28 mouse cellular contexts compared by ENCODE assay signal in the genomic region with DNA sequence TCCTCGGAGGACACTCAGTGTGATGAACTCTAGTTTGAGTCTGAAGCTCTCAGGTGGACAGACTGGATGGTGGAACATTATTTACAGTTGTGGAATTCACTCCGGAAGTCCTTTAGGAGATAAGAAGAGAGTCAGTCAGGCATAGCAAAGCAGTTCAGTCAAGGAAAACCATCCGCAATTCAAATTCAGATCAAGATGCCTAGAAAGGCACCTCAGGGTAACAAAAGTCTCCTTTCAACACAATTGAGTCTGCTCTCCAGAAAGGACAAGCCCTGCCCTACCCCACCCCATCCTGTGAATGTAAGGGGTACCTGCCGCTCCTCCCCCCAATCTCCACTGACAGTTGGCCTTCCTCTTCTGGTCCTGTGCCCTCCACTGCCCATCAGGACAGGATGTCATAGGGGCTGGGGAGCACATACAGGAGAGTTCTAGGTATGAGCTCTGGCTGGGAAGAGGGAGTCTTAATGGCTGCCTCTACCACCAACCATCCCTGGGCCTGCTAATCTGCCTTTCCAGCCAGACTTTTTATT.
A peak's percentile ranks its signal among the peaks of the same experiment; 100 is the strongest.
DNase-seq lines count a peak whose midpoint lies in the region; ATAC-seq and TF ChIP-seq lines count a peak whose summit lies in the region.
"Had no signal": no experiment of that assay in that cellular context is flagged by ENCODE, and none has a peak within 500 bp of the region (broad histone marks: within the 10 kb centered on the region; RNA-seq: fewer than 3 reads in every experiment).

No protein-coding gene starts in this region.

- peaks cover 28% of the 10 kb centered on the region for H3K4me1 ChIP-seq in hindbrain, embryonic 10.5 days (replicated peaks)
- H3K4me1 ChIP-seq in hindbrain, embryonic 13.5 days (replicated peaks), result no peaks in the 10 kb centered on the region
- H3K4me1 ChIP-seq in E14TG2a.4 (replicated peaks; ENCODE audit: low read depth, low read length) (peaks cover 90% of the 10 kb centered on the region), ES-E14 (ENCODE audit: control insufficient read depth in 2 of 2, insufficient read depth in 2 of 2, low read length in 2 of 2, poor library complexity in 1 of 2) (peaks cover 25 to 46% of the 10 kb centered on the region in 2 experiments)
- H3K4me1 ChIP-seq: forebrain, embryonic 15.5 days; hindbrain, embryonic 15.5 days had no signal

- in situ Hi-C loops in ES-E14 (cut with MboI; ENCODE audit: low sequenced_read_pairs in 2 of 2, unreplicated experiment in 2 of 2), result no loop called here

- H3K9me3 ChIP-seq in hindbrain, embryonic 10.5 days, result no peaks in the 10 kb centered on the region
- no peaks in the 10 kb centered on the region for H3K9me3 ChIP-seq in hindbrain, embryonic 13.5 days
- H3K9me3 ChIP-seq in E14TG2a.4 (ENCODE audit: low read length), result no peaks in the 10 kb centered on the region
- H3K9me3 ChIP-seq in ES-E14 (ENCODE audit: control insufficient read depth, insufficient read depth, low read depth, low read length), result no peaks in the 10 kb centered on the region
- H3K9me3 ChIP-seq: embryonic facial prominence, embryonic 10.5 days; embryonic facial prominence, embryonic 13.5 days; forebrain, embryonic 12.5 days; forebrain, embryonic 15.5 days; heart, embryonic 12.5 days; heart, embryonic 15.5 days; hindbrain, embryonic 15.5 days had no signal

- no peak overlapping the region for H3K4me3 ChIP-seq in hindbrain, embryonic 10.5 days
- no peak overlapping the region for H3K4me3 ChIP-seq in hindbrain, embryonic 13.5 days
- H3K4me3 ChIP-seq in E14TG2a.4 (replicated peaks; ENCODE audit: low read length) (peak overlapping the region; percentile 56), ES-E14 (ENCODE audit: insufficient read depth in 1 of 2, low read depth in 1 of 2, low read length in 2 of 2, poor library complexity in 1 of 2, severe bottlenecking in 1 of 2) (peak overlapping the region in 1 of 2 experiments; percentile 21; a peak in 1 of 4 replicates)
- H3K4me3 ChIP-seq in layer of hippocampus, adult 2 months, result no peak overlapping the region
- H3K4me3 ChIP-seq: embryonic facial prominence, embryonic 10.5 days; embryonic facial prominence, embryonic 13.5 days; erythroblast, embryonic 14.5 days; forebrain, embryonic 12.5 days; forebrain, embryonic 15.5 days; heart, adult 2 months; heart, embryonic 12.5 days; heart, embryonic 15.5 days; hindbrain, embryonic 15.5 days had no signal

- peaks cover 11% of the 10 kb centered on the region; the same call in 1 of the 2 replicates for H3K36me3 ChIP-seq in hindbrain, embryonic 10.5 days
- no peaks in the 10 kb centered on the region for H3K36me3 ChIP-seq in hindbrain, embryonic 13.5 days
- peaks cover 20% of the 10 kb centered on the region for H3K36me3 ChIP-seq in E14TG2a.4 (ENCODE audit: insufficient read depth, low read length)
- H3K36me3 ChIP-seq in ES-E14 (ENCODE audit: control insufficient read depth, insufficient read depth, low read length, poor library complexity, severe bottlenecking), result peaks cover 9% of the 10 kb centered on the region; the same call in 1 of the 2 replicates
- H3K36me3 ChIP-seq: forebrain, embryonic 15.5 days; heart, embryonic 15.5 days; hindbrain, embryonic 15.5 days had no signal

- peak overlapping the region; percentile 23; the same call in 1 of the 2 replicates for H3K27ac ChIP-seq in hindbrain, embryonic 10.5 days
- H3K27ac ChIP-seq in hindbrain, embryonic 13.5 days, result no peak overlapping the region
- H3K27ac ChIP-seq in ES-E14 (ENCODE audit: insufficient read depth, low read depth, low read length, poor library complexity, severe bottlenecking), result peak overlapping the region; percentile 83
- H3K27ac ChIP-seq in layer of hippocampus, adult 2 months, result no peak overlapping the region
- H3K27ac ChIP-seq: embryonic facial prominence, embryonic 10.5 days; embryonic facial prominence, embryonic 13.5 days; forebrain, embryonic 12.5 days; forebrain, embryonic 15.5 days; heart, adult 2 months; heart, embryonic 15.5 days; hindbrain, embryonic 15.5 days had no signal

- no peak overlapping the region for H3K9ac ChIP-seq in hindbrain, embryonic 13.5 days
- H3K9ac ChIP-seq in ES-E14 (ENCODE audit: insufficient read depth, low read depth, low read length, poor library complexity, severe bottlenecking), result no peak overlapping the region
- H3K9ac ChIP-seq: embryonic facial prominence, embryonic 13.5 days; forebrain, embryonic 12.5 days; forebrain, embryonic 15.5 days; heart, embryonic 12.5 days; heart, embryonic 15.5 days; hindbrain, embryonic 15.5 days had no signal

- no peak overlapping the region for H3K4me2 ChIP-seq in hindbrain, embryonic 13.5 days
- H3K4me2 ChIP-seq: embryonic facial prominence, embryonic 13.5 days; forebrain, embryonic 12.5 days; forebrain, embryonic 15.5 days; heart, embryonic 12.5 days; heart, embryonic 15.5 days; hindbrain, embryonic 15.5 days had no signal

- no peak for DNase-seq in hindbrain, embryonic 10.5 days (ENCODE audit: low spot score)
- no peak for DNase-seq in ES-E14 (ENCODE audit: low read depth, low spot score)
- DNase-seq in layer of hippocampus, adult 2 months (ENCODE audit: low spot score in 2 of 2), result no peak
- DNase-seq in frontal cortex, postnatal 25 days (ENCODE audit: low spot score in 2 of 2), result no peak
- no peak for DNase-seq in kidney, postnatal 4 days
- DNase-seq: adrenal gland, adult 2 months; adrenal gland, postnatal 14 days; B cell, adult 2 months; cerebellum, adult 11 months; cerebellum, adult 2 months; cerebellum, postnatal 10 days; cerebellum, postnatal 36 days; embryo, embryonic 11 days; gastrocnemius, postnatal 10 days; heart, adult 2 months; heart, postnatal 10 days; heart, postnatal 36 days had no signal

- no peak for ATAC-seq in hindbrain, embryonic 13.5 days (ENCODE audit: low FRiP score)
- ATAC-seq: forebrain, embryonic 15.5 days; intestine, postnatal 0 days had no signal

- no peak for TF ChIP-seq CTCF in E14TG2a.4 (conservative IDR thresholded peaks at IDR 0.05; ENCODE audit: low read length)
- TF ChIP-seq CTCF in layer of hippocampus, adult 2 months (conservative IDR thresholded peaks at IDR 0.05), result no peak

- no peaks in the 10 kb centered on the region; the same call in 1 of the 2 replicates for H3K27me3 ChIP-seq in hindbrain, embryonic 10.5 days (ENCODE audit: insufficient read depth, poor library complexity, severe bottlenecking)
- H3K27me3 ChIP-seq in hindbrain, embryonic 13.5 days, result 0 out of 2 replicates have a peak, but pooled peaks cover 4% of the 10 kb centered on the region
- H3K27me3 ChIP-seq in E14TG2a.4 (ENCODE audit: insufficient read depth, low read length), result no peaks in the 10 kb centered on the region
- H3K27me3 ChIP-seq: embryonic facial prominence, embryonic 13.5 days; forebrain, embryonic 15.5 days; heart, embryonic 15.5 days; hindbrain, embryonic 15.5 days had no signal

- 46% methylated on average over 4 of the region's 4 CpGs for WGBS in hindbrain, embryonic 10.5 days
- 47% methylated on average over 4 of the region's 4 CpGs for WGBS in hindbrain, embryonic 13.5 days

TF ChIP-seq in ES-E14, 5 proteins besides CTCF, POLR2A, EP300 and RAD21:
- TF ChIP-seq HCFC1 (IDR thresholded peaks at IDR 0.05; ENCODE audit: borderline replicate concordance, insufficient read depth, low read length) (peak; percentile 22; the same call in 1 of the 2 replicates), ZNF384 (IDR thresholded peaks at IDR 0.05; ENCODE audit: low read depth, low read length) (no peak)
TF ChIP-seq in ES-E14: peak in this region for 1.

Comparison
In these comparisons a context has a peak if more than half of its experiments do, and no peak if none do; other contexts are left out.
1. H3K27ac ChIP-seq: peak in hindbrain, embryonic 10.5 days (single experiment) and ES-E14 (single experiment); none in hindbrain, embryonic 13.5 days (single experiment) and layer of hippocampus, adult 2 months (single experiment).